Mouse (Mus musculus) urinary bladder, postnatal 36 days (tissue): Measurements from ENCODE around the gene Fthl17a.

Source experiments
- DNase-seq, 2 experiments: peaks; one replicate each; pipeline ENCODE4 v3.0.0; 2022; ENCODE audit warnings: low spot score in 2 of 2, mixed read lengths in 1 of 2

Gene Fthl17a

GRCm38 (mm10) chrX:85249379-85249778, at the start of gene Fthl17a:
Fthl17a (plus strand) TSS chrX:85249679.
- no peak for DNase-seq

- no peak for DNase-seq
Measured at GRCm38 (mm10) chrX:85207001-85207400, 42.5 kb upstream of the Fthl17a start.

- DNase-seq = no peak
Measured at GRCm38 (mm10) chrX:85226883-85227282, 22.6 kb upstream of the Fthl17a start.

GRCm38 (mm10) chrX:85271821-85272220, 22.3 kb downstream of the Fthl17a start:
- DNase-seq = peak; percentile 3 to 11

- DNase-seq = peak; percentile 5 to 15
Measured at GRCm38 (mm10) chrX:85272296-85272695, 22.8 kb downstream of the Fthl17a start.

- DNase-seq = no peak
Measured at GRCm38 (mm10) chrX:85289846-85290245, 40.4 kb downstream of the Fthl17a start.

GRCm38 (mm10) chrX:85292781-85293180, 43.3 kb downstream of the Fthl17a start:
- DNase-seq = no peak

- DNase-seq = no peak
Measured at GRCm38 (mm10) chrX:85294001-85294400, 44.5 kb downstream of the Fthl17a start.

GRCm38 (mm10) chrX:85304674-85305073, 55.2 kb downstream of the Fthl17a start:
- no peak for DNase-seq

- DNase-seq = no peak
Measured at GRCm38 (mm10) chrX:85318576-85318975, 69.1 kb downstream of the Fthl17a start.

- no peak for DNase-seq
Measured at GRCm38 (mm10) chrX:85319193-85319592, 69.7 kb downstream of the Fthl17a start.
